Mouse (Mus musculus) Patski (cell line): Measurements from ENCODE around the gene Rnf181. TPM values are rescaled to one million over a fixed set of nuclear protein-coding genes. Genes with fewer than 3 reads are reported as not detected.

Source experiments
- ATAC-seq: fragments of 100-300 bp; one replicate; pipeline ENCODE4 v1.8.0; 2021
- CTCF ChIA-PET: fragments of 350-600 bp; sonication (Branson Sonifier 250); formaldehyde crosslinking; loops from one replicate; lab custom pipeline; 2022; ENCODE audit warnings: inconsistent platforms; lab: Charles Lee
- POLR2A ChIA-PET: fragments of 350-600 bp; sonication (Branson Sonifier 250); formaldehyde crosslinking; loops from one replicate; lab custom pipeline; 2022; ENCODE audit warnings: antibody characterized with exemption, inconsistent platforms; lab: Charles Lee
- DNase-seq: peaks from one replicate; pipeline ENCODE4 v3.0.0-alpha.2; 2011; ENCODE audit warnings: low read depth, low spot score
- H3K27me3 ChIP-seq: fragments of 371-371 bp; one replicate; pipeline ENCODE4 v1.5.1; 2021
- CTCF ChIP-seq: fragments of 100-300 bp; IDR thresholded peaks from one replicate; pipeline ENCODE4 v1.5.1; 2021
- in situ Hi-C: fragments of 300-500 bp; cut with MboI; formaldehyde crosslinking; loops from 3 replicates; pipeline ENCODE4 v1.11.1; 2018; ENCODE audit warnings: low pct_unique_long_range_greater_than_20kb, mixed read lengths
- polyA plus RNA-seq: library from polyadenylated mRNA; unstranded; gene quantifications from one replicate; pipeline ENCODE4 v1.2.3, GENCODE M21; 2021

The Rnf181 gene
- polyA plus RNA-seq, 1 experiment from 2014 or later, result 98.4 TPM

DNA sequence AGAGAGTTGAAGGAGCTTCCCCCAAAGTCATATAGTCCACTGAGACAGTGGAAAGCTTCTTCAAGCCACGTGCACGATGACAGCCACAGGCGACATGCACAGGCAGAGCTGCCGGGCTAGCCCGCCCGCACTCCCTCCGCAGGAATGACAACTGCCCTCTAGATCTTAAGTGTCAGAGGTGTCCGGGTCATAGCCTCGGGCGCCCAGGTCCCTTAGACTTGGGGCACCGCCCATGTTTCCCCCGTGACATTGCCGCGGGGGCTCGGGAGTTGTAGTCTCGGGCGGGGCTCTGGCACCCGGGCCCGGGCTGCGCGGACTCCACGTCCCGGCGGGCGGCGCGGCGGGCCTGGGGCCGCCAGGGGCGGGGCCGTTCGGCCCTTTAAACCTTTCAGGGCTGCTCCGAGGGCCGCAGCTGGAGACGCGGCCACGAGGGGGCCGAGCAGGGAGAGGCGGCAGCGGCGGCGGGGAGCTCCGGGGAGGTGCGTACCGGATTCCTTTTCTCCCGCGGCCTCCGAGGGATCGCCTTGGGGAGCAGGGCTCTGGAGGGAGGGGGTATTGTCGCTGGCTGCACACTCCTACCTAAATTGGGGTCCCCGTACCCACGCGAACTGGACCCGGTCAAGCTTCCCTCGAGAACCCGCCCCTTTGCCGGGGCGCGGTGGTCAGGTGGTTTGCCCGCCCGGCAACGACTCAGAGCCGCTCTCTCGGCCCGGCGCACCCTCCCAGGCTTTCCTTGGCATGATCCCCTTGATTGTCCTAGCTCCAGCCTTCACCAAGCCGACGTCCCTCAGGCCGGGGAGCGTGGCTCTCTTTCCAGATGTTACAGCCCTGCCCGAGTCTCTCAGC lies 11.5 kb downstream of the Rnf181 start, which contains the start of gene Tmem150a:
TSS of gene Tmem150a (plus strand) at position 382 of the 846 bp plus-strand sequence.
- no peak for DNase-seq
- ChIA-PET CTCF (interaction anchor here (0.9 to 3.5 kb wide), 5 partner anchors 9 to 71 kb away, joined by 3 to 10 read pairs (median 7); partner anchors contain the start of gene Vamp8), POLR2A (interaction anchor here (0.8 to 3.0 kb wide), 3 partner anchors 9 to 21 kb away, joined by 3 to 8 read pairs (median 7); partner anchors contain the start of genes 0610030E20Rik and Usp39)
- ATAC-seq, result peak; percentile 93
- no peaks in the 10 kb centered on the region for H3K27me3 ChIP-seq
- no peak for TF ChIP-seq CTCF
- in situ Hi-C loops, result no loop called here

DNA sequence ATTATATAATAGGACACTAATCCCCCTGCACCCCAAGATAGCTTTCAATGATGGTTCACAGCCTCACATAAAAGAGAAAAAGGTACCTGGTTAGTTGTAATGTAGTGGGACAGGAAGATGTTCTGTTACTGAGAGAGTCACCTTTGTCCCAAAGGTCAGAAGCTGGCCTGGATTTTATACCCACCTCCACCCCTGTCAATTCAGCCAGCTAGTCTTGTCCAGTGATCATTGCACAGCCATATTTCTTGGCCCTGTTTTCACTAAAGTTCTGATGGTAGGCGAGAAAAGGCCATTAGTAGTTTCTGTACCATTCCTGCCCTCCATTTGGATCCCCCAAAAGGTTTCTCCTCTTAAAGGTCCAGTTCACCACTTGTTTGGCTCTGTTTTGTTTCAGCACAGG lies 12.7 kb downstream of the Rnf181 start:
- ChIA-PET CTCF (interaction anchor here (1.8 kb wide), 2 partner anchors 28 to 36 kb away, joined by 5 read pairs; partner anchors contain the start of gene Vamp8), POLR2A (no interaction called here)
- in situ Hi-C loops, result no loop called here
- no peak for DNase-seq
- ATAC-seq, result no peak
- no peaks in the 10 kb centered on the region for H3K27me3 ChIP-seq
- TF ChIP-seq CTCF, result no peak

DNA sequence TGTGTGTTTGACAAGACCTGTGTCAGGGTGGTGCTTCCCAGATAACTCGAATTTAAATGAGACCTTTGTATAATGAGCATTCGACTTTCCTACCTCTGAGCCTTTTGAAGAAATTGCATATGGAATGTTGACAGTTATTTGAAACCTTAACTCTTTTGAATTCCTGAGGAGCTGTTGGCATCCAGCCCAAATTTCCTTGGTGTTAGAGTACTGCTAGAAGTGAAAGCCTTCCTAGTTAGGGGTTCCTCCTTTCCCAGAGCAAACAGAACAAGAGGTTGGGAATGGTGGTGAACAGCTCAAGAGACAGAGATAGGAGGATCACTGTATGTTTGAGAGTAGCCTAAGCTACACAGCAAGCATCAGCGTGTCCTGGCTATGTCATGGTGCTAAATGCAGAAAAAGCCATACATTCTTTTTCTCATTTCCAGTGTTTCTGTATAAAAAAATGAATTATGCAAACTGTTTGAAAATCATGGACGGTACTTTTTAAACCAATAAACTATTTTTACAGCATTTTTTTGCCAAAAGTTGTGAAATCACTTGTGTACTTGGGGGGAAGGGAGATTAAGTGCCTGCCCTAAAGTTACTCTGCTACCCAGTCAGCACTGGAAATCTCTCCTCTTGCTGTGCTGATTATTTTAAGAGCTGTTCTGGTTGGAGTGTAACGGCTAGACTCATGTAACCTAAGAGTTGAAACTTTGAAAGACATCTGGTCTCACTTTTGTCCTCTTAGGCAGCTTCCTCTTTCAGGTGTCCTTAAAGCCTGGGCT lies 13.9 kb downstream of the Rnf181 start:
- no peaks in the 10 kb centered on the region for H3K27me3 ChIP-seq
- no peak for TF ChIP-seq CTCF
- POLR2A ChIA-PET, result interaction anchor here (1.2 kb wide), 1 partner anchor 27 kb away, joined by 3 read pairs; the partner anchor contains the start of gene Vamp5
- CTCF ChIA-PET, result interaction anchor here (1.2 to 1.8 kb wide), 4 partner anchors 27 to 55 kb away, joined by 3 to 5 read pairs (median 4); partner anchors contain the start of gene Vamp8
- DNase-seq (no peak), ATAC-seq (no peak)
- in situ Hi-C loops, result no loop called here

DNA sequence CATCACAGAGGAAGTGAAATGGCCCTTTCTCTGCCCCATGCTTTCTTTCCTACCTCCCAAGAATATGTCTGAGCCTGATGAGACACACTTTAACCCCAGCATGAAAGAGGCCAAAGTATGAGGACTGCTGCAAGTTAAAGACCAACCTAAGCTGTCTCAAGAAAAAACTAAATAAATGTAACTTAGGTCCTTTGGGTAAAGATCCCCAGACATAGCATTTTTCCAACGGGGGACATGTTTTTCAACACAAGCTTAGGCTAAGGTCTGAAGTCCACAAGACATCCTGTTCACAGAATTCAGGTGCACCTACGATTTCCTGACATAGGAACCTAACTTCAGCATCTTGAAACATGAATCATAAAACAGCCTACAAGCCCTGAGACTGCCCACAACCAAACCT lies 16.5 kb downstream of the Rnf181 start:
- DNase-seq, result no peak
- in situ Hi-C loops, result no loop called here
- CTCF ChIA-PET, result interaction anchor here (1.1 kb wide), 1 partner anchor 13 kb away, joined by 3 read pairs; no protein-coding TSS in a partner anchor
- no peak for ATAC-seq
- TF ChIP-seq CTCF, result no peak
- no peaks in the 10 kb centered on the region for H3K27me3 ChIP-seq
- POLR2A ChIA-PET, result interaction anchor here (0.6 to 1.6 kb wide), 2 partner anchors 14 to 73 kb away, joined by 3 read pairs; no protein-coding TSS in a partner anchor

DNA sequence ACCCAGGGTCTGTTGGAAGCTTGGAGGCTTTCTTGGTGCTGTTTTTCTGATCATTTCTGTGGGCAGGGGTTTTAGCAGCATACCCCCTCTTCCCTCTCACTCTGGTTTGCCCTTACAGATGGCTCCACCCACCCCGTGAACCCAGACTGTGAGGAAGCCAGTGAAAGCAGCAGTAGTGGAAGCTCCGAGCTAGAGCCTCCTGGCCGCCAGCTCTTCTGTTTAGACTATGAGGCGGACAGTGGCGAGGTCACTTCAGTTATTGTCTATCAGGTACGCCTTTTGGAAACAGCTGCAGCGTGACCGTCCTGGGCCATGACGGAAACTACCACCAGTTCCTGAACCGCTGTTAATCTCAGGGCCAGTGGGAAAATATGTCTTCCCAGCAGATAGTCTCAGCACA lies 18.3 kb downstream of the Rnf181 start:
- in situ Hi-C loops, result no loop called here
- TF ChIP-seq CTCF, result no peak
- H3K27me3 ChIP-seq, result no peaks in the 10 kb centered on the region
- ChIA-PET POLR2A (interaction anchor here (1.1 to 1.6 kb wide), 3 partner anchors 12 to 55 kb away, joined by 3 to 5 read pairs (median 3); no protein-coding TSS in a partner anchor), CTCF (interaction anchor here (1.0 to 2.2 kb wide), 3 partner anchors 8 to 42 kb away, joined by 3 to 4 read pairs (median 3); partner anchors contain the start of gene Vamp8)
- DNase-seq (no peak), ATAC-seq (no peak)

DNA sequence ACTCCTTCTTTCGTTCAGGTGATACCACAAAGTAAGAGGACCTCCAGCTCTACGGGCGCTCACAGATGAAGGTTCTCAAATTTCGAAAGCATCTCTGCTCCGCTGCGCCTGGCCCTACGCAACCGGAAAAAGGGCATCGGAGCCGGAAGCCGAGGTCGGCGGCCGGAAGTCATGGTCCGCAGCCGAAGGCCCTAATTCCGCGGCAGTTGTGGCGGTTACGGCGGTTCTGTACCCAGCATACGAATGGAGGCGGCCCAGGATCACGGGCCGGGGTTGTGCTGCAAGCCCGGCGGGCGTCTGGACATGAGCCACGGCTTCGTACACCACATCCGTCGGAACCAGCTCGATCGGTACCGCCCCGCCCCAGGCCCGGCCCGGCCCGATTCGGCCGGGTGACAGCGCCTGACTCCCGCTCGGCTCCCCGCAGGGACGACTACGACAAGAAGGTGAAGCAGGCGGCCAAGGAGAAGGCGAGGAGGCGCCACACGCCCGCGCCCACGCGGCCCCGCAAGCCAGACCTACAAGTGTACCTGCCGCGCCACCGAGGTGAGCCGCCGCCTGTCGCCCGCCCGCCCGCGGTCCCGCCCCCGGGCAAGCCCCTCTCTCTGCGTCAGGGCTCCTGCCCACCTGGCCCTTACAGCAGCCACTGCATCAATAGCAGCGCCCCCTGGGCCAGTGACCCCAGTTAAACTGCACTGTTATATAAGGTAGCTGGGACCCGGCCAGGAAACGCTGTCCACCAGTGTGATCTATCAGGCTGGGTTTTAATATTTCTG lies 19.4 kb downstream of the Rnf181 start, which contains the start of gene 0610030E20Rik:
TSS of gene 0610030E20Rik (plus strand) at position 152 of the 776 bp plus-strand sequence.
- ChIA-PET POLR2A (interaction anchor here (1.1 to 1.3 kb wide), 3 partner anchors 8 to 54 kb away, joined by 3 to 5 read pairs (median 3); partner anchors contain the start of gene Tmem150a), CTCF (interaction anchor here (1.6 to 2.2 kb wide), 2 partner anchors 9 to 13 kb away, joined by 3 to 4 read pairs; no protein-coding TSS in a partner anchor)
- ATAC-seq (peak; percentile 59), DNase-seq (no peak)
- no peaks in the 10 kb centered on the region for H3K27me3 ChIP-seq
- in situ Hi-C loops, result no loop called here
- no peak for TF ChIP-seq CTCF

DNA sequence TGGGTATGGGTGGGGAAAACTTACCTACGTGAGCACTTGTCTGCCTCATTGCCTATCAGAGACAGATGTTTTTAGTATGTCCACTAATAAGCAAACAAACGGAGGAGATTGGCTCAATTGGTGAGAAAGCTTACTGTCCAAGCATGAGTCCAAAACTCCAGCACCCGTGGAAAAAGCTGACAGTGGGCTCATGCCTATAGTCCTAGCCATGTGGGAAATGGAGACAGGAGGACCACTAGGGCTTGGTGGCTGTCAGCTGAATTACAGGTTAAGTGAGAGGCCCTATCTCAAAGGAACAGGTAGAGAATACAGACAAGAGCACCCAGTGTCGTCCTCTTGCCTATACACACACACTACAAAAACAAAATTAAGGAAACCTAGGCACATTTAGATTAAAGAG lies 20.5 kb downstream of the Rnf181 start:
- CTCF ChIA-PET, result interaction anchor here (0.9 to 2.2 kb wide), 5 partner anchors 11 to 68 kb away, joined by 3 to 6 read pairs (median 4); no protein-coding TSS in a partner anchor
- DNase-seq (no peak), ATAC-seq (no peak)
- in situ Hi-C loops, result no loop called here
- POLR2A ChIA-PET, result interaction anchor here (0.5 to 1.1 kb wide), 2 partner anchors 9 to 33 kb away, joined by 3 read pairs; partner anchors contain the start of gene Tmem150a
- no peak for TF ChIP-seq CTCF
- no peaks in the 10 kb centered on the region for H3K27me3 ChIP-seq

DNA sequence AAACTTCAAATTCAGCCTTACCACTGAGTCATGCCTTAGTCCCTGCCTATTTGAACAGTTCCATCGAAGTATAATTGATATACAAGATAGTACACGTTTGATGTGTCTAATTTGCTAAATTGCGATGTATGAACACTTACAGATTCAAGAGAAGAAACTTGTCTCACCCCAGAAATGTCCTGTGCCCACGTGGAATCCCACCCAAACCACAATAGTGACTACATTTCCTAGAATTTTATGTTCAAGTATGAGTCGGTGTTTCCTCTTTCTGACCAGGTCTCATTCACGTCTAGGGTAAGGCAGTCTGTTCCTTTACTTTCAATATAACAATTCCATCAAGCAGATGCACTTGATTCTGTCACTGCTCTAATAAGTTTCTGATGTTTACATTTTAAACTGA lies 21.1 kb downstream of the Rnf181 start:
- ATAC-seq, result no peak
- POLR2A ChIA-PET, result interaction anchor here (1.2 to 1.5 kb wide), 2 partner anchors 11 to 42 kb away, joined by 3 to 8 read pairs; partner anchors contain the start of gene Tmem150a

More for the DNA sequence above, 21.1 kb downstream of the Rnf181 start:
- no peak for DNase-seq
- CTCF ChIA-PET, result interaction anchor here (0.9 to 1.9 kb wide), 6 partner anchors 10 to 189 kb away, joined by 3 to 6 read pairs (median 4); partner anchors contain the start of gene Tmem150a
- TF ChIP-seq CTCF, result no peak
- in situ Hi-C loops, result no loop called here
- no peaks in the 10 kb centered on the region for H3K27me3 ChIP-seq
